Mouse (Mus musculus) adrenal gland (tissue): Measurements from ENCODE around the gene Rnf187.

Source experiments
- intact Hi-C: fragments of 180-260 bp; cut with DNase I; formaldehyde crosslinking; loops from one replicate; pipeline ENCODE4 v1.15.1; 2025
- microRNA-seq, 2 experiments: library from miRNA; unstranded; fragments of <30 nt; microRNA quantifications; one replicate each; pipeline ENCODE4; 2019

Gene Rnf187

GRCm38 (mm10) chr11:58903511-58904409, 35.0 kb downstream of the Rnf187 start, which contains the start of gene Zfp39:
Gene Zfp39 (minus strand): TSS chr11:58904225.
- intact Hi-C loops: no loop called here

DNA sequence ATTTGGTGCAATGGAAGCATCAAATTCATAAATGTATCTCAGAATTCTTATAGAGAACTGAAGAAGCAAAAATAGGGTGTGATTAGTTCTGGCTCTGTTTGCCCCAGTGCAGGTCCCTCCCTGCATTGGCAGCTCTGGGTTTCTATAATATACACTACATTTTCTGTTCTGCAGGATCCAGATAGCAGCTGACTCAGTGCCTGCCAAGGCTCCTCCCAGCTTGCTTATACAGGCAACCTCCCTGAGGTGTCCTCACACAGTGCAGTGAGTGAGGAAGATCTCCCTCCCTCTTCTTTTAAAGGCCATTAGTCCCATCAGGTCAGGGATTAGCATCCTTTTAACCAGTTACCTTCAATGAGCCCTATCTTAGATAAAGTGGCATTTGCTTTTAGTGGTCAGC, 37.6 kb downstream of the Rnf187 start:
- intact Hi-C loops: no loop called here

DNA sequence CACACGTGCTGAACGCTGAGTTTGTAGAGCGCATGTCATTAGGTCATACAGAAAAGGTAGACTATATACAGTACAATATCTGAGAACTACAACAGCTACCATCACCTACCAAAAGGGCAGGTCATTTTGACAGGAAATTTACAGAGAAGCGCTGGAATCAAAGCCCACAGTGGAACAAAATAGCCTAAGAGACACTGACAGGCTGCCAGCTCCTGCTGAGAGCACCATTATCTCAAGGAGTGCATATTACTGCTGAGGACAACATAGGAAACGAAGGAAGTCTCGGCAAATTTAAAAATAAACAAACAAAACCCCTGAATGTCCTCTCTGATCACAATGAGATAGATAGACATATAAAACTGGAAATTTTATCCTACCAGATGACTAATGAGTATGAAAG, 41.2 kb downstream of the Rnf187 start:
- intact Hi-C loops: no loop called here

- intact Hi-C loops: no loop called here
Measured at GRCm38 (mm10) chr11:58894456-58894855, 44.3 kb downstream of the Rnf187 start.

- intact Hi-C loops: no loop called here
Measured at GRCm38 (mm10) chr11:58890511-58890910, 48.2 kb downstream of the Rnf187 start.

DNA sequence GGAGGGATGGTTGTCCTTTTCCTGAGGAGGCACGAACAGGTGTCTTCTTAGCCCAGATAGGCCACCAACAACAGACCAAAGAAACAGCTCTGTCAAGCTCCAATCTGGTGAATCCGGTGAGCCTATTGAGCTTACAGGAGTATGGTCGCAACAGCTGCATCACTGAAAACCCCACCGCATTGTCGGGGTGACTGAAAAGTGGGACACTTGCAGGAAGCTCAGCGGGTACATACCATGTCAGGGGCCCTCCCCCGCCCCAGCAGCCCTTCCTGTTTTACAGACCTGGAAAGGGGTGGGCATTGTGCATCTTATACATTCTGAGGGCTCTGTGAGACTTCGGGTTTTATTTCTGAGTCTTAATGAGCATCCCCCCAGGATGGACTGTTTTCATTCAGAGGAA, 55.0 kb downstream of the Rnf187 start:
- intact Hi-C loops: no loop called here

Small RNAs within 50 kb of the gene (microRNA-seq; reads per million reads assigned to microRNA genes)
- gene Gm44313: 0 reads per million in 2 experiments
